Mouse (Mus musculus): Measurements from ENCODE around the gene Rnh1.
A peak's percentile ranks its signal among the peaks of the same experiment; 100 is the strongest.

The Rnh1 gene

GRCm38 (mm10) chr7:141172116-141173006 is at the start of gene Rnh1:
Gene Rnh1 (minus strand): TSS chr7:141172857.
- peak; percentile 91 for DNase-seq

DNA sequence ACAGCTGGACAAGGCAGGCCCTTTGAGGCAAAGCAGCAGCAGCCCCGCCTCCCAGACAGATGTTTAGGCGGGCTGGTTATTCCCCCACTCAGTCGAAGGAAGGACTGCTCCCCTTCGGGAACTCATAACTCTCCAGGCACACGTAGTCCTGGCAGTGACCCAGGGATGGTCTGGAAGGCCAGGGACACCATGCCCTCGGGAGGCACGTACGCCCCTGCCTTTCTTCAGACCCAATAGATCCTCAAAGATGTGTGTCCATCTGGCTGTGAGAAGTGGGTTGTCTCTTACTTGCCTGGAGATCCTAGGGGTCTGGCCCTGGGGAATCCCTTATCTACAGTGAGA is 49.4 kb upstream of the Rnh1 start:
- DNase-seq = no peak

DNA sequence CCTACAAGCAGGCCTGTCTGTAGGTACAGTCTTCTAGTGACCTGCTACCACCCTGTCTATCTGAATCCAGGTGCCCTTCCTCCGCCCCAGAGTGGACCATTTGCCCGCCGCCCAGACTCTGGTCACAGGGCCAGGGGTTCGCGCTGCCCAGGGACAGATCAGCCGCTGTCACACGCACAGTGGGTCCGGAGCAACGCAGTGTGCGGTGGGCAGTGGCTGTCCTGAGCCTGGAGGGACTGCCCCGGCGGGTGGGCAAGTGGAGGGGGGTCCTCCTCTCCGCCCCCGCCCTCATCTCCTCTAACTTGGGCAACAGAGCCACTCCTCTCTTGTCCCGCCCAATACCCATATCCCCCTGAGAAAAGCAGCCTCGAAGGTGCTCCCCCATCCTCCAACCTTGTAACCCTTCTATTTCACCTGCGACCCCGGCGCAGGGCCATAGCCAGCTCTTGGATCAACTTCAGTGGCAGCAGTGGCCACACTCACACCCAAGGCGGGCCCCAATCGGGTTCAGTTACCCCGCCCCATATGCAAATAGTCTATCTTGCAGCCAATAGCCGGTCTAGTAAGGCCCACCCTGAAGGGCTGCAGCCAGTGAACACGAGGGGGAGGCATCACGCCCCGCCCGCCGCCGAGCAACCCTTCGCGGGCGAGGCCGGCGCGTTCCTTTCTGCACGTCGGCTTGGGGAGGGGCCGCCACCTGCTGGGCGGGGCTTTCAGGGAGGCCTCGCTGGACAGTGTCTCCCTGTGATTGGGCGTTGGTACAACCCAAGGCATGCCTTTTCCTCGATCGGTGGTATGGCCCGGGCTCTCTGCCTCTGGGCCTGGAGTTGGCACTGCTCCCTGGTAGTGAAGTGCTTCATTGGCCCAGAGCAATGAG is 48.8 kb upstream of the Rnh1 start:
- peak; percentile 90 for DNase-seq

GRCm38 (mm10) chr7:141220377-141220776 is 47.7 kb upstream of the Rnh1 start:
- DNase-seq = no peak

DNA sequence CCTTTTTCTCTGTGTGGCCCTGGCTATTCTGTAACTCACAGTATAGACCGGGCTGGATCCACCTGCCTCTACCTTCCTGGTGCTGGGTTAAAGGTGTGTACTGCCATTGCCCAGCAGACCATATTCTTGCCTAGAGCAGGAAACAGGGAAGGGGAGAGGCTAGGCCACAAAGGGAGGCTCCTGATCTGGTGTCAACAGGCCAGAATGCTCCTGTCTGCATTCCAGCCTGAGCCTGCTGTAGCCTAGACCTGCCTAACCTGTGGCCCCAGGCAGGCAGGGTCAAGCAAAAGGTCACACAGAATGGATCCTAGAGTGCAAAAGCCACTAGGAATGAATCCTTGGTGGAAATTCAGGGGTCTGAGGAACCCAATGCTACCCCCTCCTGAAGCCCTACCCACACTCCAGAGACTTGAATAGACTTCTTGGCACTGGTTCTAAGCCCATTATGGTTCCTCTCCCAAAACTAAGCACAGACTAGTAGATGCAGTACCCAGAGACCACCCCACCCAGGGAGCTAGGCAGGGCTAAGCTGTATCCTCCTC is 47.0 kb upstream of the Rnh1 start:
- DNase-seq = no peak

DNA sequence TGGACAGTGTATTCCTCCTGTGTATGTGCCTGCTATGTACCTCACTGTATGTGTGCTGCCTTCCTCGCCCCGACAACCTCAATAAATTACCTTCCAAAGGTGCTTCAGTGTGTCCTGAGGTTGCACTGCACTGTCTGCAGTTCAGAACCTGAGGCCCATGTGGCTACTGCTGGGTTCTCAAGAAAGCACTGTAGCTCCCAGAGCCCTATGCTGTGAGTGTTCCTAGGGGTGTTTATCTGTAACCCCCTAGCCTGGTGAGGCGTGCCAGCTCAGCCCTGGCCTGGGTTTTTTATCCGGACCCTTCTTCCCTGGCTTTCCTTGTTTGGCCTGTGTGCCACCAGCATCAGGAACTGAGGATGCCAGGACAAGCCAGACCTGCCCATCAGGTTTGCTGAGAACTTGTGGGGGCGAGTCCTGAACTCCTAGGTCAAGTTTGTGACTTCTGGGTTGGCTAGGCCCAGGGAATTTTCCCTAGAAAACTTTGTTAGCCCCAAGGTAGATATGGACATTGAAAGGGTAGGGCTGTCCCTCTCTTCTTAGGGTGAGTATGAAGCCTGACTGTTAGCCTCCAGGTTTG is 46.0 kb upstream of the Rnh1 start:
- no peak for DNase-seq

DNA sequence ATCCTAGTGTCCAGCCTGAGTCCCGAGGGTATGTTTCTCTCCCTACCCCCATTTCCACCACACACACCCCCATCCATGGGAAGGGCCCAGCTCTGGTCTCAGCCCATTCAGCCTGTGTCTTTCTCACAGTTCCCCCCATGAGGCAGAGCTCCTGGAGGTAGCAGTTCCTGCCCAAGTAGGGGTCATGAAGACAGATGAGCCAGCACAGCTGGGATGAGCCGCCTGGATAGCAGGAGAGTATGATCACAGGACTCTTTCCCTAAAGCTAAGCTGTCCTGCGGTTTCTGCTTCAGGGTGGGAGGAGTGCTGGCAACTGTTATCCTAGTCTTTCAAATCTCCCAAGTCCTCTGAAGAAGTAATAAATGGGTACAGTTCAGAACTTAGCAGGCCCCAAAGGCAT is 45.5 kb upstream of the Rnh1 start:
- no peak for DNase-seq

DNA sequence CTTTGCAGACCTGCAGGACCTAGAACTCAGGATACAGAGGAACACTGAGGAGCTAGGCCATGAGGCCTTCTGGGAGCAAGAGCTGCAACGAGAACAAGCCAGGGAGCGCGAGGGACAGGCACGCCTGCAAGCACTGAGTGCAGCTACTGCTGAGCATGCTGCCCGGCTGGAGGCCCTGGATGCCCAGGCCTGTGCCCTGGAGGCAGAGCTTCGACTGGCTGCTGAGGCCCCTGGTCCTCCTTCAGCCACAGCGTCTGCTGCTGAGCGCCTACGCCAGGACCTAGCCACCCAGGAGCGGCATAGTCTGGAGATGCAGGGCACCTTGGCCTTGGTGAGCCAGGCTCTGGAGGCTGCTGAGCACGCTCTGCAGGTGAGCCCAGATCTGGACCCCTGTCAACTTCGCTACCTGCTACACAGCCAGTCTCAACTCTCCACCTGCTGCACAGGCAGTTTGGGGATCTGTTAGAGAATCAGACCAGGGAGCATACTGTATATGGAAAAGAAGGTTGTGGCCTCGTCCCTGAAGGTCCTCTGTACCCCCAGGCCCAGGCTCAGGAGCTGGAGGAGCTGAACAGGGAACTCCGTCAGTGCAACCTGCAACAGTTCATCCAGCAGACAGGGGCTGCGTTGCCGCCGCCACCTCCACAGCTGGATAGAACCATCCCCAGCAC is 44.8 kb upstream of the Rnh1 start:
- no peak for DNase-seq

DNA sequence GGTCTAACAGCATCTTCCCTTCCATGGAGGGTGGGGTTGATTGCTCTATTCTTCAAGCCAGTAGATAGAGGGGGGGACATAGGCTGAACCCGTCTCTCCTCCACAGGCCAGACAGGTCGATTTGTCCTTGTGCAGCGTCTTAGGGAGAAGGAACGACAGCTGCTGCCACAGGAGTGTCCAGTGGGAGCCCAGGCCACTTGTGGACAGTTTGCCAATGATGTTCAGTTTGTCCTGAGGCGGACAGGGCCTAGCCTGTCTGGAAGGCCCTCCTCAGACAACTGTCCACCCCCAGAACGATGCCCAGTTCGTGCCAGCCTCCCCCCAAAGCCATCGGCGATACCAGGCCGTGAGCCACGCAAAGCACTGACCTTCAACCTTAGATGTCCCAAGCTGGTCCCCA is 44.2 kb upstream of the Rnh1 start:
- no peak for DNase-seq

DNA sequence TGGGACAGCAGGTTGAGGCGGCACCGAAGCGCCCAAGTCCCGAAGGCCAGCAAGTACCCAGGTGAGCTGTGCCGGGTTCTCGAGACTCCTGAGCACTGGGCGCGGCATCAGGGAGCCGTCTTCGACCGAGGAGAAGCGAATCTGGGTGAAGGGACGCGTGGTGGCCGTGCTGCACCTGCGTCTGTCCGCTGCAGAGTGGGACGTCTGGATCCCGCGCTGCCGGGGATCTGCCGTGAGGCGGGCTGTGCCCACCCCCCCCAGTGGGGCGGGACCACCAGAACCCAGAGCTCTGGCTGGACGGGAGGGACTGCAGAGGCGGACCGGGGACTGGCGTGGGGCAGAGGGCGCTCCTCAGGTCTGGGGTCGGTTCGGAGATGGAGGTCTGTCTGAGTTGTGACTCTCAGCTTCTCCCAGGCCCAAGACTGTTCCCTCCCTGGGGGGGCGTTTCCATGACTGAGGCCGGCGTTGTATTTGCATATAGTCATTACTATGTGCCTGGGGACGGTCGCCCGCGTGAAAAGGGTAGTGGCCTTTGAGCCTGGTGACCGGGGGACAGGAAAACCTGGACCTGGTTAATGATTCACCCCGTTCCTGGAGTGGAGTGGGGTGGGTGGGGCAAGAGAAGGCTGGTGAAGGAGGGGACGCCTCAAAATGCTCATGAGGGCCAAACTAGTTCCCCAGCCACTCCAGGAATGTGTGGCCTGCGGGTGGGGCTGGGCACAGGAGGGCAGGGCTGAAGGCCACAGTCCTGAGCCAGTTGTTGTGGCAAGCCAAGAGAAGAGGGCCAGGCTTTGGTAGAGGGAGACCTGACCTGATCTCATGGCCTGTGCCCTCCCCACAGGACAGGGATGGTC is 43.5 kb upstream of the Rnh1 start:
- no peak for DNase-seq

DNA sequence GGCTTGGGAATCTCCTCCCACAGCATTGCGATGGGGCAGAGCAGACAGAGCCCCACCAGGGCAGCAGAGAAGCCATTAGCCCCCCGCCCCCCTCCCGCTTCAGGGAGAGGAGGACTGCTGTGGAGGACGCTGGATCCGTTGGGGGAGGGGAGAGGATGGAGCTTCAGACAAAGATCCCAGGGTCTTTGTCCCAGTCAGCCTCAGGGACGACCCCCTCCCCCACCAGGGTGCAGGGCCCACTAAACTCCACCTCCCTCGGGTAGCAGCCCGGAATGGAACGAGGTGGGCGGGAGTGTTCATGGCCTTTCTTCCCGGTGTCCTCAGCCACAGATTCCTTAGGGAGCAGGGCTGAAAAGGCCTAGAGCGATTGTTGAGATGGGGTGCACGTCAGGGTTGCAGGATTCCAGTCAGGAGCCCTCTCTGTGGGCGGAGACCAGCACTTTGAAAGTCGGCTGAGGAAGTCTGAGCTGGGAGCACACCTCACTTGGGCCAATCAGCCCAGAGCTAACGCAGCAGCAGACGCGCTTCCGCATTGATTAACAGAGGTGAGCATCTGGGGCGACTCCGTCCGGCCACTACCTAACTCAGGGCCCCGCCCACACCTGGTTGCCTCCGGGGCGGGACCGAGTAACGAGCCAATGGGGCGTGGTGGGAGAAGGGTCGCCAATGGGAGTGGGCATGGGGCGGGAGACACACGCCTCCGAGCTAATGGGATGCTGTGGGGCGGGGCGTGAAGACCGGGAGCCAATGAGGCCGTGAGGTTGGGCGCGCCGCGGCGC is 42.6 kb upstream of the Rnh1 start, which contains the start of gene Rassf7:
TSS of gene Rassf7 (plus strand) at position 760 of the 779 bp plus-strand sequence.
- peak; percentile 82 for DNase-seq

GRCm38 (mm10) chr7:141214310-141214709 is 41.7 kb upstream of the Rnh1 start:
- DNase-seq = no peak

DNA sequence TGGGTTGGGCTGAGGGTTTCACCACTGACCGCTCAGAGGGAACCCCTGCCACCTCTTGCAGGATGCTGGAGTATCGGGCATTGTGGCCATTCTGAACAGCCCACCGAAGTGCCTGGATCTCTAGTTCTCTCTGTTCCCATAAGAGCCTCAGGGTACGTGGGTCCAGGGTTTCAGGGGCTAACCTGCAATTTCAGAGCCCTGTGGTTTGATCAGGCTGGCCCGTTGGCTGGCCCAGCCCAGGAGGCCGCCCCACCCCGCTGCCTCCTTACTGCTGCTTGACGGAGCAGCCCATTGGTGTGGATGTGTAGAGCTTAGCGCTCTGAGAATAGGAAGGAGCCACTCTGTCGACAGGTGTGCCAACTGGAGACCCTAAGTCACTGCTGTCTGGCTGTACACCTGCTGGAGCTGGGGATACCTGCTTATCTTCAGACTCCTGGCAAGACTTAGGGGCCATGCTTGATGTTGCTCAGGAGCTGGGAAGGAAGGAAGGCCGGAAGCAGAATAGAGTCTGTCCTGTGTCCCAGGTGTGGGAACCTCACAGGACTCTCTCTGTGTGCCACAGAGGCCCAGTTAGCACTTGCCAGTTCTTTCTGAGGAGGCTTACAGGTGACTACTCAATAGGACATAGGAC is 41.1 kb upstream of the Rnh1 start, which contains the start of gene Lmntd2:
TSS of gene Lmntd2 (minus strand) at position 476 of the 631 bp plus-strand sequence.
- DNase-seq = no peak

- DNase-seq = no peak
Measured at GRCm38 (mm10) chr7:141213133-141213532, 40.5 kb upstream of the Rnh1 start.

DNA sequence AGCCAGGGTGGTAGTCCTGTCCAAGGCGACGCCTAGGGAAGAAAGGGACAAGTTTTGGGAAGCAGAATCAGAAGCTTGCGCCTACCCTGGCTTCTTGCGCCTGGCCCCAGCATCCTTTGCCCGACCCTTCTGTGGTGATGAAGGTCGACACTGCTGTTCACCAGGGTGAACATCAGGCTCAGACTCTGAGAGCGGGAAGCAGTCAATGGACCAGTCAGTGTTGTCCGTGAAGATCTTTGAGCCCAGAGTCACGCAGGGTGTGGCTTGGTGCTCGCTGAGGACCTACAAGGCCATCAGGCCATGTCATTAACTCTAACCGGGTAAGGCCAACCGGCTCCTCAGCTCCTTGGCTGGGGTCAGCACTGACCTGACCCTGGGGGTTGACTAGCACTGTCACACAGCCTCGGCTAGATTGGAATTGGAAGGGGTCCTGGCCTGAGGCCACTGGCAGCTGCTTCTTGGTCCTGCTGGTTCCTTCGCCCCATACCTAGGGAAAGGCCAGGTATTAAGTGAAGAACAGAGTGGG is 38.0 kb upstream of the Rnh1 start:
- no peak for DNase-seq

GRCm38 (mm10) chr7:141210137-141210536 is 37.5 kb upstream of the Rnh1 start:
- DNase-seq = no peak

GRCm38 (mm10) chr7:141209526-141209925 is 36.9 kb upstream of the Rnh1 start:
- DNase-seq = no peak

- no peak for DNase-seq
Measured at GRCm38 (mm10) chr7:141206182-141206937, 33.7 kb upstream of the Rnh1 start.

- no peak for DNase-seq
Measured at GRCm38 (mm10) chr7:141205504-141205903, 32.8 kb upstream of the Rnh1 start.

Measured in right cerebral cortex, postnatal 4 days (tissue).